In the genomic region with DNA sequence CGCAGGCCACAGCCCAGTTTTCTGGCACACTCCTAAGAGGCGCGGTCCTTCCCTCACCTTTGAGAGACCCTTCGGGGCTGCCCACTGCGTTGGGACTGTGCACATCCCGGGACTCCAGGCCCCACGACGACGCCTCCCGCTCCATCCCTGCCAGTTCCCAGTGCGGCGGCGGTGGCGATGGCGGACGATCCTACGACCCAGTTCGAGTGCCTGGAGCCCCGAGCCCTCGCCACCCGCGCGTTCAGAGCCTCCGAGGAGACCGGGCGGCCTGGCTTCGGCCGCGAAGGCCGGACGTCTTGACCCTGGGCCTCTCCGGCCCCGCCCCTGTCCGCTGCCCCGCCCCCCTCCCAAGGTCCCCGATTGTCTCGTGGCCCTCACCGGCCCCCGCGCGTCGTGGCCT, we compare ENCODE assay signal across 8 mouse cellular contexts. TPM values are rescaled to one million over a fixed set of nuclear protein-coding genes. Genes with fewer than 3 reads are reported as not detected.
DNase-seq lines count a peak whose midpoint lies in the region; ATAC-seq lines count a peak whose summit lies in the region.

No protein-coding gene starts in this region.

- peaks cover 30% of the 10 kb centered on the region for H3K36me3 ChIP-seq in hindbrain, embryonic 12.5 days
- H3K36me3 ChIP-seq in liver, embryonic 11.5 days (ENCODE audit: control insufficient read depth, insufficient read depth, low read length) = peaks cover 6% of the 10 kb centered on the region
- peaks cover 24% of the 10 kb centered on the region for H3K36me3 ChIP-seq in neural tube, embryonic 12.5 days

- WGBS in hindbrain, embryonic 12.5 days = 0% methylated on average over 41 of the region's 42 CpGs
- under 1% methylated on average over 40 of the region's 42 CpGs for WGBS in liver, embryonic 11.5 days
- WGBS in neural tube, embryonic 12.5 days = under 1% methylated on average over 42 of the region's 42 CpGs

- peak overlapping the region; percentile 95 for H3K4me3 ChIP-seq in hindbrain, embryonic 12.5 days
- H3K4me3 ChIP-seq in liver, embryonic 11.5 days (ENCODE audit: low read depth, low read length) = peak overlapping the region; percentile 90
- H3K4me3 ChIP-seq in neural tube, embryonic 12.5 days = peak overlapping the region; percentile 94

- H3K4me2 ChIP-seq in hindbrain, embryonic 12.5 days (replicated peaks) = peak overlapping the region; percentile 87
- peak overlapping the region; percentile 70 for H3K4me2 ChIP-seq in liver, embryonic 11.5 days
- H3K4me2 ChIP-seq in neural tube, embryonic 12.5 days (replicated peaks) = peak overlapping the region; percentile 81

- H3K27ac ChIP-seq in hindbrain, embryonic 12.5 days = peak overlapping the region; percentile 90
- H3K27ac ChIP-seq in liver, embryonic 11.5 days (ENCODE audit: low read depth, low read length) = peak overlapping the region; percentile 81
- H3K27ac ChIP-seq in neural tube, embryonic 12.5 days = peak overlapping the region; percentile 80; the same call in 1 of the 2 replicates

- no peaks in the 10 kb centered on the region for H3K9me3 ChIP-seq in hindbrain, embryonic 12.5 days (replicated peaks)
- no peaks in the 10 kb centered on the region for H3K9me3 ChIP-seq in liver, embryonic 11.5 days (ENCODE audit: control insufficient read depth, low read length)
- H3K9me3 ChIP-seq in neural tube, embryonic 12.5 days = no peaks in the 10 kb centered on the region

- peaks cover 21% of the 10 kb centered on the region for H3K4me1 ChIP-seq in hindbrain, embryonic 12.5 days
- H3K4me1 ChIP-seq in liver, embryonic 11.5 days (replicated peaks; ENCODE audit: control insufficient read depth, insufficient read depth, low read length) = peaks cover 23% of the 10 kb centered on the region
- H3K4me1 ChIP-seq in neural tube, embryonic 12.5 days = peaks cover 16% of the 10 kb centered on the region

- no peaks in the 10 kb centered on the region for H3K27me3 ChIP-seq in hindbrain, embryonic 12.5 days
- H3K27me3 ChIP-seq in liver, embryonic 11.5 days (replicated peaks; ENCODE audit: control insufficient read depth, insufficient read depth, low read length) = no peaks in the 10 kb centered on the region
- no peaks in the 10 kb centered on the region for H3K27me3 ChIP-seq in neural tube, embryonic 12.5 days (replicated peaks)

- peak; percentile 3; the same call in 1 of the 2 replicates for ATAC-seq in hindbrain, embryonic 12.5 days (ENCODE audit: low FRiP score)
- ATAC-seq in liver, embryonic 11.5 days (replicated peaks; ENCODE audit: low FRiP score) = peak; percentile 44
- peak; percentile 34; the same call in 1 of the 2 replicates for ATAC-seq in neural tube, embryonic 12.5 days (ENCODE audit: low FRiP score, low read depth)

- H3K9ac ChIP-seq in hindbrain, embryonic 12.5 days = peak overlapping the region; percentile 96
- peak overlapping the region; percentile 86 for H3K9ac ChIP-seq in liver, embryonic 11.5 days (ENCODE audit: low read depth, low read length)
- H3K9ac ChIP-seq in neural tube, embryonic 12.5 days = peak overlapping the region; percentile 93

- peak; percentile 63 for DNase-seq in gastrocnemius, postnatal 10 days
- DNase-seq in gastrocnemius, postnatal 25 days = no peak
- peak; percentile 48 for DNase-seq in urinary bladder, postnatal 25 days (ENCODE audit: low spot score)
- DNase-seq in urinary bladder, adult 2 months (ENCODE audit: low spot score) = no peak
- DNase-seq in liver, embryonic 11.5 days (ENCODE audit: low spot score) = no peak
- no peak for DNase-seq in embryo, embryonic 10.5 days (ENCODE audit: low spot score)

RNA-seq across cellular contexts. Expression of a gene that starts 0.3 kb away (rescaled TPM):
- total RNA-seq in gastrocnemius, postnatal 10 days (2021) = 10 to 100 TPM; 23.0 to 28.7 TPM
- total RNA-seq in gastrocnemius, postnatal 25 days (2021) = 10 to 100 TPM; 27.0 to 28.4 TPM
- polyA plus RNA-seq in urinary bladder, adult 2 months (2012; rRNA removed) = 16.9 and 19.8 TPM in 2 replicates
- 21.3 and 23.1 TPM in 2 replicates for polyA plus RNA-seq in hindbrain, embryonic 12.5 days (2016; fragmentation: Nextera tagmentation; extraction: Ambion mirVana)
- polyA plus RNA-seq in liver, embryonic 11.5 days (2014; fragmentation: Nextera tagmentation; extraction: Ambion mirVana) = 3.4 and 3.6 TPM in 2 replicates
- 20.8 and 21.3 TPM in 2 replicates for polyA plus RNA-seq in neural tube, embryonic 12.5 days (2016; fragmentation: Nextera tagmentation; extraction: Ambion mirVana)

RNA-seq across cellular contexts. Expression of a gene that starts 30.8 kb away (rescaled TPM):
- total RNA-seq in gastrocnemius, postnatal 10 days (2021) = 1 to 10 TPM; 3.6 to 5.1 TPM
- total RNA-seq in gastrocnemius, postnatal 25 days (2021) = 1 to 10 TPM; 2.9 to 3.0 TPM
- polyA plus RNA-seq in urinary bladder, adult 2 months (2012; rRNA removed) = 7.5 and 9.0 TPM in 2 replicates
- polyA plus RNA-seq in hindbrain, embryonic 12.5 days (2016; fragmentation: Nextera tagmentation; extraction: Ambion mirVana) = 9.3 and 9.7 TPM in 2 replicates
- polyA plus RNA-seq in liver, embryonic 11.5 days (2014; fragmentation: Nextera tagmentation; extraction: Ambion mirVana) = 4.9 and 5.8 TPM in 2 replicates
- 7.2 and 8.3 TPM in 2 replicates for polyA plus RNA-seq in neural tube, embryonic 12.5 days (2016; fragmentation: Nextera tagmentation; extraction: Ambion mirVana)

RNA-seq across cellular contexts. Expression of a gene that starts 41.9 kb away (rescaled TPM):
- total RNA-seq in gastrocnemius, postnatal 10 days (2021) = 1 to 10 TPM; 1.7 to 2.7 TPM
- 1 to 10 TPM; 1.5 TPM for total RNA-seq in gastrocnemius, postnatal 25 days (2021)
- 3.7 and 3.9 TPM in 2 replicates for polyA plus RNA-seq in urinary bladder, adult 2 months (2012; rRNA removed)
- polyA plus RNA-seq in hindbrain, embryonic 12.5 days (2016; fragmentation: Nextera tagmentation; extraction: Ambion mirVana) = 5.4 and 6.0 TPM in 2 replicates
- 2.4 and 3.0 TPM in 2 replicates for polyA plus RNA-seq in liver, embryonic 11.5 days (2014; fragmentation: Nextera tagmentation; extraction: Ambion mirVana)
- polyA plus RNA-seq in neural tube, embryonic 12.5 days (2016; fragmentation: Nextera tagmentation; extraction: Ambion mirVana) = 5.3 TPM in 2 replicates

RNA-seq across cellular contexts. Expression of a gene that starts 48.3 kb away (rescaled TPM):
- total RNA-seq in gastrocnemius, postnatal 10 days (2021) = 1 to 10 TPM; 2.9 to 3.7 TPM
- total RNA-seq in gastrocnemius, postnatal 25 days (2021) = 1 to 10 TPM; 1.7 to 1.8 TPM
- 6.2 and 6.8 TPM in 2 replicates for polyA plus RNA-seq in urinary bladder, adult 2 months (2012; rRNA removed)
- 6.4 and 6.8 TPM in 2 replicates for polyA plus RNA-seq in hindbrain, embryonic 12.5 days (2016; fragmentation: Nextera tagmentation; extraction: Ambion mirVana)
- polyA plus RNA-seq in liver, embryonic 11.5 days (2014; fragmentation: Nextera tagmentation; extraction: Ambion mirVana) = 3.3 and 4.2 TPM in 2 replicates
- polyA plus RNA-seq in neural tube, embryonic 12.5 days (2016; fragmentation: Nextera tagmentation; extraction: Ambion mirVana) = 6.4 and 7.8 TPM in 2 replicates

RNA-seq across cellular contexts. Expression of a gene that starts 49.0 kb away (rescaled TPM):
- 1 to 10 TPM in 1 of 2 experiments, under 1 TPM in 1; 0.75 to 1.5 TPM for total RNA-seq in gastrocnemius, postnatal 10 days (2021)
- total RNA-seq in gastrocnemius, postnatal 25 days (2021) = under 1 TPM; 0.26 to 0.40 TPM
- 3.4 and 3.5 TPM in 2 replicates for polyA plus RNA-seq in urinary bladder, adult 2 months (2012; rRNA removed)
- polyA plus RNA-seq in hindbrain, embryonic 12.5 days (2016; fragmentation: Nextera tagmentation; extraction: Ambion mirVana) = 0.46 and 0.52 TPM in 2 replicates
- 6.2 and 6.5 TPM in 2 replicates for polyA plus RNA-seq in liver, embryonic 11.5 days (2014; fragmentation: Nextera tagmentation; extraction: Ambion mirVana)
- 1.3 and 2.0 TPM in 2 replicates for polyA plus RNA-seq in neural tube, embryonic 12.5 days (2016; fragmentation: Nextera tagmentation; extraction: Ambion mirVana)

Comparison
In these comparisons a context has a peak if more than half of its experiments do, and no peak if none do; other contexts are left out.
1. DNase-seq: peak in gastrocnemius, postnatal 10 days (single experiment) and urinary bladder, postnatal 25 days (single experiment); none in gastrocnemius, postnatal 25 days (single experiment), urinary bladder, adult 2 months (single experiment), liver, embryonic 11.5 days (single experiment) and embryo, embryonic 10.5 days (single experiment).
2. Peak in every context shown above with its lines, with median percentiles within 50 percentile points of each other: ATAC-seq, H3K27ac ChIP-seq, H3K4me2 ChIP-seq, H3K4me3 ChIP-seq and H3K9ac ChIP-seq.